In the genomic region with DNA sequence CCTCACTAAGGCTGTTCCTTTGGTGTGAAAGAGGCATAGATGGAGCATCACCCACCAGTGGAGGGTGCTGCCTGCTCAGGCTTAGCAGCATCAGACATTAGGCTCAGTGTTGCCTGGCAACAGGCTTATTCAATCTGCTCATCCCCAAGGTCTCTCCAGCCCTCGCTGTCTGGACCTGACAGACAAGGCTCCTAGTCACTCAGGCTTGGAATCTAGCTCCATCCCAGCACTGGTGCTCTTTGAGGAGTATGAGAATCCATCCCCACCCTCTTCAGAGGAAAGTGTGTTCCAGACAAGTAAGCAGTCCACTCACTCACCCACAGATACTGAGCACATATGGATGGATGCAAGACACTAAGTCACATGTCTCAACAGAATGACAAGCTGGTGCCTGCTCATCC, we compare ENCODE assay signal across 12 mouse cellular contexts. TPM values are rescaled to one million over a fixed set of nuclear protein-coding genes. Genes with fewer than 3 reads are reported as not detected.
DNase-seq lines count a peak whose midpoint lies in the region; ATAC-seq lines count a peak whose summit lies in the region.
"Had no signal": no experiment of that assay in that cellular context is flagged by ENCODE, and none has a peak within 500 bp of the region (broad histone marks: within the 10 kb centered on the region; RNA-seq: fewer than 3 reads in every experiment).

No protein-coding gene starts in this region.

- peak; percentile 46; the same call in 1 of the 2 replicates for ATAC-seq in hindbrain, embryonic 12.5 days (ENCODE audit: low FRiP score)
- ATAC-seq in hindbrain, embryonic 13.5 days (ENCODE audit: low FRiP score) = no peak
- ATAC-seq: activated CD4-positive, CD25-positive, alpha-beta regulatory T cell, adult 4 months had no signal

- H3K27ac ChIP-seq in hindbrain, embryonic 12.5 days = no peak overlapping the region
- no peak overlapping the region for H3K27ac ChIP-seq in hindbrain, embryonic 13.5 days
- H3K27ac ChIP-seq: limb, embryonic 12.5 days; macrophage had no signal

- no peaks in the 10 kb centered on the region for H3K4me1 ChIP-seq in hindbrain, embryonic 12.5 days
- H3K4me1 ChIP-seq in hindbrain, embryonic 13.5 days (replicated peaks) = no peaks in the 10 kb centered on the region
- H3K4me1 ChIP-seq: limb, embryonic 12.5 days had no signal

- no peak overlapping the region for H3K4me2 ChIP-seq in hindbrain, embryonic 12.5 days (replicated peaks)
- no peak overlapping the region for H3K4me2 ChIP-seq in hindbrain, embryonic 13.5 days
- H3K4me2 ChIP-seq: limb, embryonic 12.5 days had no signal

- no peak overlapping the region for H3K9ac ChIP-seq in hindbrain, embryonic 12.5 days
- H3K9ac ChIP-seq in hindbrain, embryonic 13.5 days = no peak overlapping the region
- H3K9ac ChIP-seq: limb, embryonic 12.5 days had no signal

- DNase-seq in frontal cortex, postnatal 36 days (ENCODE audit: low spot score in 2 of 2) = peak; percentile 37 to 56
- peak; percentile 18 for DNase-seq in left cerebral cortex, postnatal 4 days
- peak; percentile 57 to 69 for DNase-seq in right cerebral cortex, postnatal 10 days (ENCODE audit: low spot score in 2 of 2)
- DNase-seq in testis, postnatal 10 days (ENCODE audit: low spot score) = no peak
- DNase-seq in B cell, adult 2 months = no peak
- DNase-seq in cerebellum, adult 11-12 months = no peak
- DNase-seq: cerebellum, postnatal 36 days had no signal

- WGBS in hindbrain, embryonic 12.5 days = 26% methylated on average over 1 of the region's 1 CpGs
- 23% methylated on average over 1 of the region's 1 CpGs for WGBS in hindbrain, embryonic 13.5 days

- H3K36me3 ChIP-seq in hindbrain, embryonic 12.5 days = no peaks in the 10 kb centered on the region
- no peaks in the 10 kb centered on the region for H3K36me3 ChIP-seq in hindbrain, embryonic 13.5 days
- H3K36me3 ChIP-seq: limb, embryonic 12.5 days had no signal

- intact Hi-C loops in left cerebral cortex, postnatal 4 days (cut with DNase I) = no loop called here

- H3K9me3 ChIP-seq in hindbrain, embryonic 12.5 days (replicated peaks) = no peaks in the 10 kb centered on the region
- H3K9me3 ChIP-seq in hindbrain, embryonic 13.5 days = no peaks in the 10 kb centered on the region
- H3K9me3 ChIP-seq: limb, embryonic 12.5 days had no signal

- H3K27me3 ChIP-seq in hindbrain, embryonic 12.5 days = no peaks in the 10 kb centered on the region
- no peaks in the 10 kb centered on the region for H3K27me3 ChIP-seq in hindbrain, embryonic 13.5 days
- H3K27me3 ChIP-seq: limb, embryonic 12.5 days had no signal

- no peak overlapping the region for H3K4me3 ChIP-seq in hindbrain, embryonic 12.5 days
- no peak overlapping the region for H3K4me3 ChIP-seq in hindbrain, embryonic 13.5 days
- H3K4me3 ChIP-seq: limb, embryonic 12.5 days had no signal

RNA-seq across cellular contexts. Expression of a gene that starts 22.8 kb away (rescaled TPM):
- polyA plus RNA-seq in hindbrain, embryonic 12.5 days (2016; fragmentation: Nextera tagmentation; extraction: Ambion mirVana) = 0.72 and 1.1 TPM in 2 replicates
- polyA plus RNA-seq in hindbrain, embryonic 13.5 days (2015; fragmentation: Nextera tagmentation; extraction: Ambion mirVana) = 0.26 and 0.53 TPM in 2 replicates
- under 1 TPM; 0.32 to 0.36 TPM for total RNA-seq in left cerebral cortex, postnatal 4 days (2021)
- polyA plus RNA-seq: activated CD4-positive, CD25-positive, alpha-beta regulatory T cell, adult 4 months; macrophage had no signal

Comparison
In these comparisons a context has a peak if more than half of its experiments do, and no peak if none do; other contexts are left out.
1. DNase-seq: peak in frontal cortex, postnatal 36 days (2 of 2), left cerebral cortex, postnatal 4 days (single experiment) and right cerebral cortex, postnatal 10 days (2 of 2); none in testis, postnatal 10 days (single experiment), B cell, adult 2 months (0 of 2) and cerebellum, adult 11-12 months (single experiment).